Mouse (Mus musculus) C2C12 (cell line): ENCODE measurements around the gene Cp.

Source experiments
- CTCF ChIP-seq: IDR thresholded peaks from one replicate; pipeline ENCODE4 v1.5.1; 2011; ENCODE audit not compliant: control insufficient read depth, insufficient read depth, insufficient read length
- MYOD1 ChIP-seq: IDR thresholded peaks from one replicate; pipeline ENCODE4 v1.6.1; 2011; ENCODE audit warnings: low read depth; ENCODE audit not compliant: control insufficient read depth, insufficient read length
- MYOG ChIP-seq: IDR thresholded peaks from one replicate; pipeline ENCODE4 v1.6.1; 2011; ENCODE audit not compliant: control insufficient read depth, insufficient read length; ENCODE audit errors: extremely low read depth
- USF1 ChIP-seq: IDR thresholded peaks from one replicate; pipeline ENCODE4 v1.6.1; 2011; ENCODE audit warnings: low read depth, mild to moderate bottlenecking, control low read depth, moderate library complexity

DNA sequence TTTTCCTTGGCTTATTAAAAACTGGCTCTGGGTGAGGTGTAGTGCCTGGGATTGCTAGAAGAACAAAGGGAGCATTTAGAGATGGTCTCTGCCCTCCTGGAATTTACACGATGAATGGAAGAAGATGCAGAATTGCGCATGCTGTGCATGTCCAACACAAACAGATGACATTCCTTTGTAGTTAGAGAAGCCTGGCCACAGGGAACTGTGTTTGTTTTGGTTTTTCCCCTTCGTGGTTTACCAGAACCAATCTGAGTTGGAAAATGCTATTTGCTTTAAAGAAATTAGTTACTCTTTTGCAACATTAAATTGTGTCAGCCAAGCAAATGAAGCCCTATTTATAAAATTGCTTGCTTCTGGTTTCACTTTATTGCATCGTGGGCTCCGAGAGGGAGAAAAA, at the start of gene Cp:
- no peak for TF ChIP-seq CTCF
- no peak for TF ChIP-seq USF1
- TF ChIP-seq MYOD1 = peak; percentile 32
- TF ChIP-seq MYOG = no peak
